Mouse (Mus musculus) bone marrow, adult 2 months (tissue): ENCODE data around the gene Camk1g. TPM values are rescaled to one million over a fixed set of nuclear protein-coding genes. Genes with fewer than 3 reads are reported as not detected.

Experiments
- H3K27ac ChIP-seq: fragments of 200-500 bp; 2 replicates; pipeline ENCODE4 v1.5.1; 2012; ENCODE audit warnings: low read depth, mild to moderate bottlenecking, control low read depth, inconsistent platforms, low read length; ENCODE audit not compliant: control insufficient read depth, poor library complexity, insufficient read depth
- H3K4me1 ChIP-seq: fragments of 200-500 bp; 2 replicates; pipeline ENCODE4 v1.6.1; 2011; ENCODE audit warnings: low read length; ENCODE audit not compliant: control insufficient read depth, insufficient read depth
- H3K4me3 ChIP-seq: fragments of 200-500 bp; replicated peaks from 2 replicates; pipeline ENCODE3; 2011; ENCODE audit warnings: mild to moderate bottlenecking, low read depth, low read length, control low read depth; ENCODE audit not compliant: control insufficient read depth
- CTCF ChIP-seq: fragments of 200-500 bp; IDR thresholded peaks from 2 replicates; pipeline ENCODE4 v1.5.1; 2011; ENCODE audit warnings: low read length, control low read depth; ENCODE audit not compliant: control insufficient read depth, insufficient read depth
- POLR2A ChIP-seq: fragments of 200-500 bp; IDR thresholded peaks from 2 replicates; pipeline ENCODE4 v1.6.1; 2011; ENCODE audit warnings: low read depth, mild to moderate bottlenecking, control low read depth, low read length, borderline replicate concordance; ENCODE audit not compliant: control insufficient read depth
- WGBS: fragments of 180-500 bp; shearing (Covaris S2); methylation state at CpG from one replicate; pipeline ENCODE4 v1.1.7; 2018; 5-methylcytosine and 5-hydroxymethylcytosine counted together
- polyA plus RNA-seq: library from polyadenylated mRNA; stranded (reverse); fragments of >200 nt; gene quantifications from 2 replicates; pipeline ENCODE4 v1.2.4, GENCODE M21; 2011; ENCODE audit warnings: low replicate concordance; ENCODE audit not compliant: missing spikeins, insufficient read depth, insufficient read length

Camk1g gene
- polyA plus RNA-seq, 1 experiment: not detected

GRCm38 (mm10) chr1:193361181-193361580, 8.9 kb downstream of the Camk1g start:
- TF ChIP-seq POLR2A (no peak), CTCF (no peak)
- no peak overlapping the region for H3K4me3 ChIP-seq
- no peaks in the 10 kb centered on the region; the same call in 1 of the 2 replicates for H3K4me1 ChIP-seq
- no peak overlapping the region for H3K27ac ChIP-seq
- WGBS: 76% methylated on average over 6 of the region's 6 CpGs

- TF ChIP-seq CTCF (no peak), POLR2A (no peak)
- H3K27ac ChIP-seq: no peak overlapping the region
- 78% methylated on average over 3 of the region's 3 CpGs for WGBS
- no peak overlapping the region for H3K4me3 ChIP-seq
- H3K4me1 ChIP-seq: no peaks in the 10 kb centered on the region
These were observed 10.9 kb downstream of the Camk1g start for GRCm38 (mm10) chr1:193359199-193359598.

- Histone ChIP-seq H3K4me1 (no peaks in the 10 kb centered on the region), H3K4me3 (no peak overlapping the region), H3K27ac (no peak overlapping the region)
- WGBS: 71% methylated on average over 3 of the region's 3 CpGs
- TF ChIP-seq POLR2A (no peak), CTCF (no peak)
These were observed 18.5 kb downstream of the Camk1g start for GRCm38 (mm10) chr1:193351583-193351982.

- no peaks in the 10 kb centered on the region for H3K4me1 ChIP-seq
- no peak overlapping the region for H3K4me3 ChIP-seq
- WGBS: 82% methylated on average over 2 of the region's 2 CpGs
- TF ChIP-seq POLR2A (no peak), CTCF (no peak)
- no peak overlapping the region for H3K27ac ChIP-seq
These were observed 19.6 kb downstream of the Camk1g start for GRCm38 (mm10) chr1:193350546-193350801.

GRCm38 (mm10) chr1:193349702-193350545, 20.2 kb downstream of the Camk1g start:
- Histone ChIP-seq H3K4me1 (no peaks in the 10 kb centered on the region), H3K27ac (no peak overlapping the region), H3K4me3 (no peak overlapping the region)
- TF ChIP-seq POLR2A (no peak), CTCF (no peak)
- 76% methylated on average over 10 of the region's 10 CpGs for WGBS

- WGBS: 64% methylated on average over 9 of the region's 9 CpGs
- Histone ChIP-seq H3K4me3 (no peak overlapping the region), H3K4me1 (no peaks in the 10 kb centered on the region), H3K27ac (no peak overlapping the region)
- TF ChIP-seq CTCF (no peak), POLR2A (no peak)
These were observed 21.7 kb downstream of the Camk1g start for GRCm38 (mm10) chr1:193348261-193348962.

- TF ChIP-seq POLR2A (no peak), CTCF (no peak)
- no peak overlapping the region for H3K4me3 ChIP-seq
- H3K4me1 ChIP-seq: peaks cover 6% of the 10 kb centered on the region; the same call in 1 of the 2 replicates
- 59% methylated on average over 3 of the region's 3 CpGs for WGBS
- no peak overlapping the region for H3K27ac ChIP-seq
These were observed 23.2 kb downstream of the Camk1g start for GRCm38 (mm10) chr1:193346908-193347307.

GRCm38 (mm10) chr1:193344976-193345375, 25.1 kb downstream of the Camk1g start:
- no peak for TF ChIP-seq POLR2A
- TF ChIP-seq CTCF: no peak
- Histone ChIP-seq H3K4me1 (peaks cover 6% of the 10 kb centered on the region; the same call in 1 of the 2 replicates), H3K27ac (no peak overlapping the region), H3K4me3 (no peak overlapping the region)
- 11% methylated on average over 2 of the region's 2 CpGs for WGBS

- no peak for TF ChIP-seq POLR2A
- no peak for TF ChIP-seq CTCF
- peaks cover 6% of the 10 kb centered on the region; the same call in 1 of the 2 replicates for H3K4me1 ChIP-seq
- no peak overlapping the region for H3K4me3 ChIP-seq
- H3K27ac ChIP-seq: no peak overlapping the region
- 64% methylated on average over 4 of the region's 4 CpGs for WGBS
These were observed 26.2 kb downstream of the Camk1g start for GRCm38 (mm10) chr1:193343853-193344252.
